ENCODE assay signal across 9 mouse cellular contexts in the genomic region with DNA sequence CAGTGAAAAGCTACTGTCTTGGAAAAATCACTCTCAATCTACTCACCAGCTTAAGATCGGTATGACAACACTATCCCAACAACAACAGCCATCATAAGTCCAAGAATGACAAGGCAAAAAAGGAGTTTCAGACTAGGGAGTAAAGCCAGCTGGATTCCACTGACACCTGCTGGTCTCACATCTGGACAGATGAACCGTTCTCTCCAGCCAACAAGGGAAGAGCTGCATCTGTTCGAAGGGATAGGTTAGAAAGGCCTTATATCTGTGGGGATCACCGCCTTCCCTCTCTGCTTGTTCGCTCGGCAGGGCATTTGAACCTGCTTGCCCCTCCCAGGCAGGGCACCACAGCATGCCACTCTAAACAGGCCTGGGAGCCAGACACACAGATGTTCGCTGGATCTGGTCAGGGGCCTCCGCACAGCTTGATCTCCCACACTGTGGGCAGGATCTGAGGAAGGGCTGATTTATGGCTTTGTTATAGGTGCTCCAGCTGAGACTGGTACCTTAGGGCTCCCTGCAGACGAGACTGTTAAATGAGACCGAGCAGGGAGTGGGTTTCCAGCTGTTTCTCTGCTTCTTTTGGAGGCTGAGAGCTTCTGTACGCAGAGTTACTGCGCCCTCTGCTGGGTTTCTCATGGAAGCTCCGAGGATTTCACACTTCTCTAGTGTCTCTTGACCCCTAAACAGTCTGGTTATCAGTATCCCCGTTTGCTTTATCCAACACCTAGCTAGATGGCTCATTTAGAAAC. TPM values are rescaled to one million over a fixed set of nuclear protein-coding genes. Genes with fewer than 3 reads are reported as not detected.
DNase-seq lines count a peak whose midpoint lies in the region; ATAC-seq lines count a peak whose summit lies in the region.
"Had no signal": no experiment of that assay in that cellular context is flagged by ENCODE, and none has a peak within 500 bp of the region (broad histone marks: within the 10 kb centered on the region; RNA-seq: fewer than 3 reads in every experiment).

No protein-coding gene starts in this region.

- H3K4me1 ChIP-seq in limb, embryonic 13.5 days, result peaks cover 4% of the 10 kb centered on the region

- peak overlapping the region; percentile 17; the same call in 1 of the 2 replicates for H3K4me3 ChIP-seq in limb, embryonic 13.5 days

- H3K9me3 ChIP-seq in limb, embryonic 13.5 days, result no peaks in the 10 kb centered on the region

- no peaks in the 10 kb centered on the region for H3K36me3 ChIP-seq in limb, embryonic 13.5 days
- H3K36me3 ChIP-seq: G1E had no signal

- H3K4me2 ChIP-seq in limb, embryonic 13.5 days (replicated peaks), result peak overlapping the region; percentile 58

- H3K9ac ChIP-seq in limb, embryonic 13.5 days, result peak overlapping the region; percentile 21; the same call in 1 of the 2 replicates

- H3K27me3 ChIP-seq in limb, embryonic 13.5 days, result no peaks in the 10 kb centered on the region

- ATAC-seq in granulocyte monocyte progenitor cell, adult 5-6 weeks (replicated peaks; ENCODE audit: poor library complexity, severe bottlenecking), result peak; percentile 37; the same call in 1 of the 2 replicates
- peak; percentile 72 for ATAC-seq in limb, embryonic 13.5 days (ENCODE audit: low FRiP score, low read depth)

- H3K27ac ChIP-seq in limb, embryonic 13.5 days, result no peak overlapping the region

- DNase-seq in kidney, adult 18-20 months, result peak; percentile 49
- DNase-seq in kidney, adult 11 months, result no peak
- peak; percentile 34 to 38 for DNase-seq in cerebellum, postnatal 36 days
- peak; percentile 6 to 46 for DNase-seq in kidney, adult 8-10 months
- DNase-seq in neural tube, embryonic 10.5 days (ENCODE audit: extremely low spot score, low spot score), result peak; percentile 60
- peak; percentile 13 for DNase-seq in yolk sac, embryonic 10.5 days (ENCODE audit: low spot score)

- WGBS in limb, embryonic 13.5 days, result 14% methylated on average over 14 of the region's 14 CpGs

RNA-seq across cellular contexts. Expression of a gene that starts 25.5 kb away (rescaled TPM):
- total RNA-seq in granulocyte monocyte progenitor cell, adult 5-6 weeks (2014; fragmentation: Nextera tagmentation), result not detected in 2 replicates
- not detected in 2 replicates for total RNA-seq in granulocyte monocyte progenitor cell, adult 5-6 weeks (2017)
- not detected in 2 replicates for polyA plus RNA-seq in limb, embryonic 13.5 days (2015; fragmentation: Nextera tagmentation; extraction: Ambion mirVana)
- total RNA-seq: G1E had no signal
- polyA plus RNA-seq: G1E had no signal

RNA-seq across cellular contexts. Expression of a gene that starts 58.3 kb away (rescaled TPM):
- not detected in 2 replicates for total RNA-seq in granulocyte monocyte progenitor cell, adult 5-6 weeks (2014; fragmentation: Nextera tagmentation)
- not detected in 2 replicates for total RNA-seq in granulocyte monocyte progenitor cell, adult 5-6 weeks (2017)
- polyA plus RNA-seq in limb, embryonic 13.5 days (2015; fragmentation: Nextera tagmentation; extraction: Ambion mirVana), result 0.04 TPM in 1 of 2 replicates, not detected in the other
- polyA plus RNA-seq: G1E had no signal
